Mouse (Mus musculus) kidney, adult 2 months (tissue): ENCODE results near the gene Aatf. TPM values are rescaled to one million over a fixed set of nuclear protein-coding genes. Genes with fewer than 3 reads are reported as not detected.

Source experiments
- DNase-seq: peaks from one replicate; pipeline ENCODE4 v3.0.0; 2021
- H3K27ac ChIP-seq: fragments of 200-500 bp; 2 replicates; pipeline ENCODE4 v1.5.1; 2012; ENCODE audit warnings: low read depth, low read length, control low read depth, inconsistent platforms; ENCODE audit not compliant: insufficient read depth
- H3K27me3 ChIP-seq: fragments of 200-500 bp; replicated peaks from 2 replicates; pipeline ENCODE4 v1.6.1; 2012; ENCODE audit warnings: mild to moderate bottlenecking, moderate library complexity, low read length, inconsistent platforms; ENCODE audit not compliant: control insufficient read depth, insufficient read depth
- H3K36me3 ChIP-seq: fragments of 200-500 bp; 2 replicates; pipeline ENCODE4 v1.6.1; 2012; ENCODE audit warnings: mild to moderate bottlenecking, moderate library complexity, low read length, inconsistent platforms; ENCODE audit not compliant: control insufficient read depth, insufficient read depth
- H3K4me1 ChIP-seq: fragments of 200-500 bp; 2 replicates; pipeline ENCODE4 v1.6.1; 2011; ENCODE audit warnings: low read length; ENCODE audit not compliant: control insufficient read depth, insufficient read depth
- H3K4me3 ChIP-seq: fragments of 200-500 bp; 2 replicates; pipeline ENCODE4 v1.5.1; 2011; ENCODE audit warnings: mild to moderate bottlenecking, low read depth, low read length, control low read depth; ENCODE audit not compliant: insufficient read depth
- CTCF ChIP-seq: fragments of 200-500 bp; conservative IDR thresholded peaks from 2 replicates; pipeline ENCODE4 v1.5.1; 2011; ENCODE audit warnings: low read depth, mild to moderate bottlenecking, control low read depth, low read length, moderate library complexity, mixed read lengths; ENCODE audit not compliant: insufficient read depth, insufficient read length
- POLR2A ChIP-seq: fragments of 200-500 bp; IDR thresholded peaks from one replicate; pipeline ENCODE4 v1.6.1; 2011; ENCODE audit warnings: low read depth, low read length, control low read depth
- WGBS: fragments of 180-500 bp; shearing (Covaris S2); methylation state at CpG from one replicate; pipeline ENCODE4 v1.1.7; 2018; 5-methylcytosine and 5-hydroxymethylcytosine counted together
- polyA plus RNA-seq: library from polyadenylated mRNA; depleted of rRNA; stranded (reverse); fragments of >200 nt; gene quantifications from 2 replicates; pipeline ENCODE4 v1.2.3, GENCODE M21; 2012; rRNA removed

Gene Aatf
- polyA plus RNA-seq: 6.5 and 12.7 TPM in 2 replicates

GRCm38 (mm10) chr11:84513171-84514116 is at the start of gene Aatf:
Aatf (minus strand) TSS chr11:84513522.
- DNase-seq: peak; percentile 99
- Histone ChIP-seq H3K36me3 (peaks cover 5% of the 10 kb centered on the region; the same call in 1 of the 2 replicates), H3K27ac (peak within 1 kb of the TSS; percentile 42), H3K4me1 (no peaks in the 10 kb centered on the region; the same call in 1 of the 2 replicates), H3K27me3 (no peaks in the 10 kb centered on the region), H3K4me3 (peak within 1 kb of the TSS; percentile 79)
- under 1% methylated on average over 80 of the region's 80 CpGs for WGBS
- TF ChIP-seq CTCF (no peak), POLR2A (no peak)

GRCm38 (mm10) chr11:84562758-84563347 is 49.5 kb upstream of the Aatf start:
- no peaks in the 10 kb centered on the region for H3K27me3 ChIP-seq
- no peak overlapping the region for H3K27ac ChIP-seq
- WGBS: 49% methylated on average over 9 of the region's 9 CpGs
- no peaks in the 10 kb centered on the region for H3K36me3 ChIP-seq
- no peak overlapping the region for H3K4me3 ChIP-seq
- no peak for TF ChIP-seq CTCF
- no peak for TF ChIP-seq POLR2A
- H3K4me1 ChIP-seq: peaks cover 3% of the 10 kb centered on the region; the same call in 1 of the 2 replicates
- no peak for DNase-seq

GRCm38 (mm10) chr11:84561546-84561945 is 48.2 kb upstream of the Aatf start:
- Histone ChIP-seq H3K36me3 (no peaks in the 10 kb centered on the region), H3K4me3 (no peak overlapping the region), H3K27me3 (no peaks in the 10 kb centered on the region), H3K4me1 (peaks cover 3% of the 10 kb centered on the region; the same call in 1 of the 2 replicates), H3K27ac (no peak overlapping the region)
- 73% methylated on average over 5 of the region's 5 CpGs for WGBS
- no peak for DNase-seq
- TF ChIP-seq POLR2A: no peak
- no peak for TF ChIP-seq CTCF

DNA sequence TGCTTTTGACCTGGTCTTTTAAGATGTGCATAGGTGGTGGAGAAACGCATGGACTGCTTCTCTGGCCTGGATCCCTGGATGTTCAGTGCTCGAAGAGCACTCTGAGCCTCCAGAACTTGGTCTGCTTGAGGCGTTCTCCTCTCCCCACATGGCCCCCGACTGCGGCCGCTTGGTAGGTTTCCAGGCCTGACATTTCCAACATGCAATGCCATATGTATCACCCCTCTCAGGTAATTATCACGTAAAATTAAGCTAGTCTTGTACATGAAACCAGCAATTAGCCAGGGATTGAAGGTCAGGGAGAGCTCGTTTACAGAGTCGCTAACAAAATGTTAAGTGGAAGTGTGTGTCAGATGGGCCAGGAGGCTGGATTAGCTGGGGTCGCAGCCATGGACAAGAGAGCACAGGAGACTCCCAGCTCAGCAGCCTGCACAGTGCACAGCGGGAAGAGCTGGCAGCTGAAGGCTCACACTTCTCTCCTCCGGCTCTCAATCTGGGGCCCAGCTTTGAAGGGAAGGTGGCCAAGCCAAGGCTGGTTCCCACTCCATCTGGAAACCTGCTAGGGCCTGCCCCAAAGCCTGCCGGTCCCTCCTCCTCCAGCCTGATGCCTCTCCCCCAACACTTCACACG is 40.6 kb upstream of the Aatf start:
- H3K4me1 ChIP-seq: no peaks in the 10 kb centered on the region
- H3K4me3 ChIP-seq: no peak overlapping the region
- TF ChIP-seq CTCF: no peak
- TF ChIP-seq POLR2A: no peak
- DNase-seq: no peak
- WGBS: 86% methylated on average over 14 of the region's 14 CpGs
- H3K27me3 ChIP-seq: no peaks in the 10 kb centered on the region
- H3K27ac ChIP-seq: no peak overlapping the region
- H3K36me3 ChIP-seq: no peaks in the 10 kb centered on the region

DNA sequence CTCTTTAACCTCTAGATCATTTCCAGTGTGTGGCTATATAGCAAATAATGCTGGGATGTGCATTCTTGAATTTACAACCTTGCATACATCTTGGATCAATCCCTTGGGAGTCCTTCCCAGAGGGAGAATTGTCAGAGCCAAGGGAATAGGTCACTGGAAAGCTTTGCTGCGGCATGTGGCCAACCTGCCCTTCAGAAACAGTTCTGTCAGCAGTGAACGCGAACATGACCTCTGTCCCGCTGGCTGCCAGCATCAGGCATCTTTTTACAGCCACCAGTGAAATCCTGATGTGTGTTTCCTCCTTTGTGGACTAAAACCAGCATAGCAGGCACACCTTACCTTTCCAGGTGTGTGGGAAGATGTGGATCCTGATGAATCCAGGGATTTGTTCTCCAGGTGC is 38.0 kb upstream of the Aatf start:
- H3K36me3 ChIP-seq: no peaks in the 10 kb centered on the region
- peak; percentile 49 for DNase-seq
- WGBS: 36% methylated on average over 4 of the region's 4 CpGs
- no peaks in the 10 kb centered on the region for H3K27me3 ChIP-seq
- H3K4me1 ChIP-seq: no peaks in the 10 kb centered on the region
- H3K27ac ChIP-seq: no peak overlapping the region
- no peak for TF ChIP-seq POLR2A
- no peak overlapping the region for H3K4me3 ChIP-seq

DNA sequence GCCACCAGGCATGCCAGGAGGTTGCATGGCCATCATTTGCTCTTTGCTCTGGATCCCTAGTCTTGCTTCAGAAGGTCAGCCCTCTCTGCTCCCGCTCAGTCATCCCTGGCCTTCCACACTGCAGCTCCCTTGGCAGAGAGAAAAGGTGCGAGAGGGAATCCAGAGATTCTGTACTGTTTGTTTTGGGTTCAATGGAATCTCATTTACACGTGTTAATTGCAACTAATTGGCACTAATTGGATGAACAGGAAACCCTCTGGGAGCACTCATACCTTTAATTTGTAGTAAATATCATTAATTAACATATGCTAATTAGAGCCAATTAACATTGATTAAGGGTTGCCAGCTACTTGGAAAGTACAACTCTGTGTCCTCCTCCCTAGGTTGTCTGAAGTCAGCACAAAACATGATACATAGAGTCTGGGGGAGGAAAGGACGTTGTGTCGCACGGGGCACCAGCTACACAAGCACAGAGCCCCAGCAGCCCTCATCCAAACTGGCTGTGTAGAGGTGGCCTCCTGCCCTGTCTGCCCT is 36.0 kb upstream of the Aatf start:
- H3K36me3 ChIP-seq: no peaks in the 10 kb centered on the region
- H3K4me1 ChIP-seq: no peaks in the 10 kb centered on the region
- 56% methylated on average over 6 of the region's 6 CpGs for WGBS
- H3K27me3 ChIP-seq: no peaks in the 10 kb centered on the region
- no peak overlapping the region for H3K27ac ChIP-seq
- DNase-seq: no peak
- H3K4me3 ChIP-seq: no peak overlapping the region
- TF ChIP-seq CTCF: no peak
- TF ChIP-seq POLR2A: no peak
